In genomic region chr7:6172006-6172649, GRCm38 (mm10) we compare ENCODE assay signal across 8 mouse cellular contexts. TPM values are rescaled to one million over a fixed set of nuclear protein-coding genes. Genes with fewer than 3 reads are reported as not detected.
DNase-seq lines count a peak whose midpoint lies in the region; ATAC-seq and TF ChIP-seq lines count a peak whose summit lies in the region.

Gene Zfp444 (plus strand): TSS chr7:6172226.

- H3K4me1 ChIP-seq in ES-Bruce4 (ENCODE audit: control insufficient read depth, insufficient read depth, low read length) = no peaks in the 10 kb centered on the region
- H3K4me1 ChIP-seq in forebrain, embryonic 13.5 days = peaks cover 15% of the 10 kb centered on the region
- H3K4me1 ChIP-seq in liver, postnatal 0 days (ENCODE audit: insufficient read depth) = peaks cover 20% of the 10 kb centered on the region
- peaks cover 6% of the 10 kb centered on the region; the same call in 1 of the 2 replicates for H3K4me1 ChIP-seq in neural tube, embryonic 14.5 days (ENCODE audit: control insufficient read depth, insufficient read depth, low read length)

- ATAC-seq in cerebellum, adult (ENCODE audit: insufficient number of reproducible peaks, low FRiP score, low TSS enrichment) = peak; percentile 96
- peak; percentile 96 for ATAC-seq in forebrain, embryonic 13.5 days
- peak; percentile 91 for ATAC-seq in liver, postnatal 0 days
- ATAC-seq in neural tube, embryonic 14.5 days (ENCODE audit: low read depth) = peak; percentile 96

- peak within 1 kb of the TSS; percentile 77 for H3K4me2 ChIP-seq in forebrain, embryonic 13.5 days
- H3K4me2 ChIP-seq in liver, postnatal 0 days (ENCODE audit: low read depth, low read length) = peak within 1 kb of the TSS; percentile 96
- H3K4me2 ChIP-seq in neural tube, embryonic 14.5 days (ENCODE audit: low read depth, low read length) = peak within 1 kb of the TSS; percentile 82

- peak within 1 kb of the TSS; percentile 97 for H3K4me3 ChIP-seq in ES-Bruce4 (ENCODE audit: low read depth, low read length)
- H3K4me3 ChIP-seq in forebrain, embryonic 13.5 days = peak within 1 kb of the TSS; percentile 58
- H3K4me3 ChIP-seq in liver, postnatal 0 days (ENCODE audit: low read depth, low read length) = peak within 1 kb of the TSS; percentile 68
- H3K4me3 ChIP-seq in neural tube, embryonic 14.5 days (ENCODE audit: low read depth, low read length) = peak within 1 kb of the TSS; percentile 61

- DNase-seq in heart, postnatal 10 days = peak; percentile 98 to 99
- DNase-seq in large intestine, adult 2 months (ENCODE audit: low read depth, low spot score) = no peak
- DNase-seq in liver, postnatal 0 days = peak; percentile 95
- peak; percentile 99 for DNase-seq in testis, postnatal 10 days (ENCODE audit: low spot score)

- peak; percentile 36 for TF ChIP-seq POLR2A in ES-Bruce4 (IDR thresholded peaks at IDR 0.05; ENCODE audit: insufficient read depth, low read length)

- peak within 1 kb of the TSS; percentile 96 for H3K9ac ChIP-seq in ES-Bruce4 (ENCODE audit: low read depth, poor library complexity, severe bottlenecking)
- peak within 1 kb of the TSS; percentile 74 for H3K9ac ChIP-seq in forebrain, embryonic 13.5 days
- peak within 1 kb of the TSS; percentile 70 for H3K9ac ChIP-seq in liver, postnatal 0 days (replicated peaks)
- peak within 1 kb of the TSS; percentile 61 for H3K9ac ChIP-seq in neural tube, embryonic 14.5 days (replicated peaks; ENCODE audit: low read depth, low read length)

- TF ChIP-seq CTCF in ES-Bruce4 (IDR thresholded peaks at IDR 0.05; ENCODE audit: low read depth, low read length) = no peak
- TF ChIP-seq CTCF in liver, postnatal 0 days (IDR thresholded peaks at IDR 0.05; ENCODE audit: low read depth) = no peak

- TF ChIP-seq EP300 in ES-Bruce4 (IDR thresholded peaks at IDR 0.05; ENCODE audit: insufficient read depth, low read depth, low read length) = no peak
- no peak for TF ChIP-seq EP300 in liver, postnatal 0 days (IDR thresholded peaks at IDR 0.05; ENCODE audit: low read depth)

- H3K27ac ChIP-seq in ES-Bruce4 (ENCODE audit: insufficient read depth, low read length) = peak within 1 kb of the TSS; percentile 72
- H3K27ac ChIP-seq in forebrain, embryonic 13.5 days = peak within 1 kb of the TSS; percentile 82
- peak within 1 kb of the TSS; percentile 88 for H3K27ac ChIP-seq in liver, postnatal 0 days (ENCODE audit: low read depth)
- H3K27ac ChIP-seq in neural tube, embryonic 14.5 days (ENCODE audit: low read depth, low read length) = peak within 1 kb of the TSS; percentile 84

- intact Hi-C loops in heart, postnatal 10 days (cut with DNase I) = loop anchor here (2.0 to 5.0 kb wide), 2 partner anchors 19 to 1090 kb away; partner anchors contain the start of gene Epn1

- WGBS in forebrain, embryonic 13.5 days = under 1% methylated on average over 37 of the region's 37 CpGs
- WGBS in large intestine, adult 2 months = 1% methylated on average over 37 of the region's 37 CpGs
- WGBS in liver, postnatal 0 days (ENCODE audit: insufficient replicate concordance) = under 1% methylated on average over 37 of the region's 37 CpGs
- WGBS in neural tube, embryonic 14.5 days = under 1% methylated on average over 37 of the region's 37 CpGs

- H3K36me3 ChIP-seq in ES-Bruce4 (ENCODE audit: control insufficient read depth, insufficient read depth, low read length, poor library complexity, severe bottlenecking) = peaks cover 13% of the 10 kb centered on the region
- H3K36me3 ChIP-seq in forebrain, embryonic 13.5 days (ENCODE audit: poor library complexity, severe bottlenecking) = peaks cover 20% of the 10 kb centered on the region; the same call in 1 of the 2 replicates
- H3K36me3 ChIP-seq in liver, postnatal 0 days (replicated peaks; ENCODE audit: insufficient read depth, low read length) = no peaks in the 10 kb centered on the region
- H3K36me3 ChIP-seq in neural tube, embryonic 14.5 days (ENCODE audit: control insufficient read depth, insufficient read depth, low read length) = no peaks in the 10 kb centered on the region

- no peaks in the 10 kb centered on the region for H3K27me3 ChIP-seq in ES-Bruce4 (ENCODE audit: control insufficient read depth, insufficient read depth, low read length, poor library complexity, severe bottlenecking)
- no peaks in the 10 kb centered on the region for H3K27me3 ChIP-seq in forebrain, embryonic 13.5 days
- H3K27me3 ChIP-seq in liver, postnatal 0 days (ENCODE audit: insufficient read depth, low read length) = no peaks in the 10 kb centered on the region
- H3K27me3 ChIP-seq in neural tube, embryonic 14.5 days (ENCODE audit: control insufficient read depth, insufficient read depth, low read length) = no peaks in the 10 kb centered on the region

- H3K9me3 ChIP-seq in ES-Bruce4 (replicated peaks; ENCODE audit: control insufficient read depth, insufficient read depth, low read length, poor library complexity, severe bottlenecking) = no peaks in the 10 kb centered on the region
- H3K9me3 ChIP-seq in forebrain, embryonic 13.5 days (replicated peaks) = no peaks in the 10 kb centered on the region
- no peaks in the 10 kb centered on the region for H3K9me3 ChIP-seq in liver, postnatal 0 days (ENCODE audit: low read length)
- no peaks in the 10 kb centered on the region for H3K9me3 ChIP-seq in neural tube, embryonic 14.5 days (ENCODE audit: control insufficient read depth, low read length)

RNA-seq across cellular contexts. Expression of gene Zfp444, which starts in this region (rescaled TPM):
- 33.7 and 41.1 TPM in 2 replicates for polyA plus RNA-seq in ES-Bruce4 (2011; ENCODE audit: insufficient read depth, insufficient read length, low read depth, missing spikeins)
- polyA plus RNA-seq in forebrain, embryonic 13.5 days (2015; fragmentation: Nextera tagmentation; extraction: Ambion mirVana) = 84.4 and 85.5 TPM in 2 replicates
- 10 to 100 TPM; 11.8 to 13.8 TPM for total RNA-seq in heart, postnatal 10 days (2021)
- polyA plus RNA-seq in large intestine, adult 2 months (2012; rRNA removed) = 15.1 and 17.8 TPM in 2 replicates
- polyA plus RNA-seq in liver, postnatal 0 days (2015; fragmentation: Nextera tagmentation; extraction: Ambion mirVana) = 26.0 and 27.3 TPM in 2 replicates
- polyA plus RNA-seq in neural tube, embryonic 14.5 days (2014; fragmentation: Nextera tagmentation; extraction: Ambion mirVana) = 78.5 and 79.4 TPM in 2 replicates
